Mouse (Mus musculus) embryo, embryonic 9.5 days (tissue): ENCODE results near the gene 1810062G17Rik.

Experiments used
- DNase-seq: peaks from one replicate; pipeline ENCODE4 v3.0.0-alpha.2; 2017; ENCODE audit errors: extremely low spot score

Gene 1810062G17Rik

GRCm38 (mm10) chr3:36505306-36505705 lies 29.6 kb downstream of the 1810062G17Rik start:
- DNase-seq, result no peak

DNA sequence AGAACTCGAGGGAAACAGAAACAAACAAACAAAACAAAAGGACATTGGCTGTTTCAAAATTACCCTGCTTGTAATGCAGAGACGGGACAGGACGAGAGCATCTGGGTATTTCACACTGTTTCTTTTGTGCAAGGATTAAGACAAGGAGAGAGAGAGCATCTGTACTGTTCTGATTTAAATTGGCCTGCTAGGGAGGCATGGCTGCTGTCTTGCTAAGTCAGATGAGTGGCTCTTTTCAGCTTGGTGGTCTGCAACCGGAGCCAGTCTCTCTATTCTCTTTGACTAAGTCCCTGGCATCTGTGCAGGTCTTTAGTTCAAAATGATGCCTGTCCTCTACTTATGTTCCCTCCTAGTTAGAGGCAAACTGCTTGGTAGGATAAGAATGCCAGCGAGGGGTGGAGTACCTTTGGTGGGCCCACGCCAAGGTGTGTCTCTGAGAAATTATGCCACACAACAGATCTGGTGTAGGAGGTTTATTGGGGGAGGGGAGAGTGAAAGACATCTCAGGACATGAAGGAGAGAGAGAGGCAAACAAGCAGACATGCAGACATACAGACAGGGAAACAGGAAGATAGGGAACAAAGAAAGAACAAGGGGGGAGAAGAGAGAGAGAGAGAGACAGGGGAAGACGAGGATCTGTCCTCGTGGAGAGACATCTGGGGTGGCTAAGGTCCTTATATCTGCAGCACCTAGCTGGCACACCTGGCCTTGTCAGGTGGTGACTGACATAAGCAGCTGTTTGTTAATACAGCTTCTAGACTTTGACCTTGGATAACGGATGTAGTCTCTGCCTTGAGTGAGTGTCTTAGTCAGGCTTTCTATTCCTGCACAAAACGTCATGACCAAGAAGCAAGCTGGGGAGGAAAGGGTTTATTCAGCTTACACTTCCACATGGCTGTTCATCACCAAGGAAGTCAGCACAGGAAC lies 30.3 kb downstream of the 1810062G17Rik start:
- no peak for DNase-seq

GRCm38 (mm10) chr3:36511491-36511890 lies 35.8 kb downstream of the 1810062G17Rik start:
- no peak for DNase-seq

DNA sequence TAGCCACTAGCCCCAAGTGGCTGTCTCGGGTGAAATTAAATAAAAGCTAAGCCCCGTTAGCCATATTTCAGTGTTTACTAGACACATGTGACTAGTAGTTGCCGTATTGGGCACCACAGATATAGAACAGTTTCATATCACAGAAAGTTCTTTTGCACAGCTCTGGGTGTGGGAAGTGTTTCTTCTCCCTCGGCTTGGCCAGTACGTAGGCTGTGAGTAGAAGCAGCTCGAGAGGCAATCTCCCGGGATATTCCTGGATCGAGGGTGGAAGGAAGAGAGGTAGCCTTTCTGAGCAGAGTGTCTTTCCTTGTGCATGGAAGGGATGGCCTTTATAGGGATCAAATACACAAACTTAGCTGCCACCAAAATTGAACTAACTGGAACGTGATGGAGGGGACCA lies 40.5 kb downstream of the 1810062G17Rik start:
- DNase-seq, result no peak

DNA sequence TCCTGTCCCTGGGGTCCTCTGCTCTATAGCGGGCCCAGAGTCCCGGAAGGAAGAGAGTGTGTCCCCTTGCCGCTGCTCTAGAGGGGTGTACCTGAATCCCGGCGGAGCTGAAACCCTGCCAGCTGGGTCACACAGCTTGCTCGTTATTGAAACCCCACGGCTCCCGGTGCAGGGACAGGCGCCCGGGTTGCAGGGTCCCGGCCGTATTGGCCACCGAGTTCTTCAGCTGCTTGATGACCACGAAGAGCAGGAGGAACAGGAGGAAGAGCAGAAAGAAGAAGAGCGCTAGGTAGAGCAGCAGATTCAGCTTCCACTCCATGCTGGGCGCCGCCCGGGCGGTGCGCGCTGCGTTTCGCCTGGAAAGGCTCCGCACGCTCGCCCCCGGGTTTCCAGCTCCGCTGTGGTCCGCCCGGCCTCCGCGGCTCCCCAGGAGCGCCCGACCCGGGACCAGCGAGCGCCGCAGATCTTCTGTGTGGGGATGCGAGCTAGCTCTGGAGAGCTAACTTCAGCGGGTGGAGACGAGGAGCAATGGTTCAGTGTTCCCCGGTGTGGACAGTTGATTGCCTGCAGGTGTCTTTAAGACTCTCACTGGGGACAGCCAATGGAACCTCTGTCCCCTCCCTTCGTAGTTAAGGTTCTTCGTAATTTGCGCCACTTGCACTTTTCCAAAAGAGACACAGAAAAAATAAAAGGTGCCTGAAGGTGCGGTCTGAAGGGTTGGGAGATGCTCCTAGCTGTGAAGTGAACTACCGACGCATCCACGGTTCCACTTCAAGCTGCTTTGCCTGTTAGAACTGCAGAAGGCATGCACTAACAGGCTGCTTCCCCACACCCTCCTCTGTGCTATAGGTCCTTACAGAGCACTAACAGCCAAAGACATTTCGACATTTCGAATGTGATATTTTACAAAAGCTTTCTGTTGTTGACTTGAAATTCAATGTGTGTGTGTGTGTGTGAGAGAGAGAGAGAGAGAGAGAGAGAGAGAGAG lies 45.6 kb downstream of the 1810062G17Rik start, which contains the start of gene Gm11549:
Gene Gm11549, minus strand, starts transcription at position 741 of the 988 bp plus-strand sequence.
- peak; percentile 53 for DNase-seq

GRCm38 (mm10) chr3:36522137-36522536 lies 46.4 kb downstream of the 1810062G17Rik start:
- DNase-seq, result no peak

GRCm38 (mm10) chr3:36524466-36524865 lies 48.7 kb downstream of the 1810062G17Rik start:
- no peak for DNase-seq

DNA sequence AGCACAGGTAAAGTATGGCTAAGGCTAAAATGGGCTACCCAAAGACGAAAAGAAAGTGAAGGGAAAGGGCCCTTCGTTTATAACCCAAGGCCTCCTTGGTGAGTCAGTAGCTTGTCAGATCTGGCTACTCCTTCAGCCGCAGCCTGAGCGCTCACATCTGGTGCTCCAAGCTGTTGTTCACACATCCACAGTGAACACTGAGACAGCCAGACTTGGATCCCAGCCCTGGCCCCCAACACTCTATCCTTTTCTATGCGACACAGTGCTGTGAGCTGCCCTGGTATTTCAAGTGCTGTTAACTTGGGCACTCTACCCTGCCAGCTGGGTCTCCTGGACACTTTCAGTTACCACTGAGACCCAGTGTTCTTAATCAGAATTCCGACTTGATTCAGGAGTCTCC lies 54.6 kb downstream of the 1810062G17Rik start:
- no peak for DNase-seq

DNA sequence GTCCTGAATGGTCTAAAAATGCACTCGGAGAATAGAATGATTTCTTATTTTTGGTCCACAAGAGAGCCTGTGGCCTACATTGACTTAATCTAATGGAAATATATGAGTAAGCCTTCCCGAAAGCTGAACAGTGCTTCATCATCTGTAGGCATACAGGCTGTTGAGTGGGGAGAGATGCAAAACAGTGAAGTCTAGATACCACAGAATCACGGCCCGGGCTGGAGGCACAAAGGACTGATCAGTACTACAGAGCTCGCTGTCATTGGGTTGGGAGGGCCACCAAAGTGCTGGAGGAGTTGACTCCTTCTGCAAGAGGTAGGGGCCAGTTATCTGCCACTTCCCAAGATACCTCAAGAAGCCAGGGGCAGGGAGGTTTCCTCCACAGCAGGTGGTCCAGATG lies 55.0 kb downstream of the 1810062G17Rik start:
- no peak for DNase-seq

- DNase-seq, result no peak
Measured at GRCm38 (mm10) chr3:36531242-36531641, 55.5 kb downstream of the 1810062G17Rik start.
